Mouse (Mus musculus) ovary, postnatal 36 days (tissue): ENCODE measurements at regions not wholly inside any gene's neighbourhood (a gene's known extent, or its start where the extent isn't known, plus 50 kb on each side); places are given as distances from the start of the nearest gene placed in this dataset.
A peak's percentile ranks its signal among the peaks of the same experiment; 100 is the strongest.

Experiments
- DNase-seq: peaks from one replicate; pipeline ENCODE4 v3.0.0; 2022; ENCODE audit warnings: low spot score, mixed read lengths

GRCm38 (mm10) chr7:111337053-111337452 is 254.2 kb upstream of the Eif4g2 start:
- DNase-seq, result no peak

GRCm38 (mm10) chr7:111322901-111323300 is 240.1 kb upstream of the Eif4g2 start:
- no peak for DNase-seq

GRCm38 (mm10) chr7:111319917-111320316 is 237.1 kb upstream of the Eif4g2 start:
- DNase-seq, result no peak

GRCm38 (mm10) chr7:111316479-111316990 is 233.7 kb upstream of the Eif4g2 start:
- no peak for DNase-seq

GRCm38 (mm10) chr7:111313921-111314320 is 231.1 kb upstream of the Eif4g2 start:
- no peak for DNase-seq

GRCm38 (mm10) chr7:111305196-111305595 is 222.4 kb upstream of the Eif4g2 start:
- no peak for DNase-seq

- DNase-seq, result no peak
Measured at GRCm38 (mm10) chr7:111301791-111302488, 219.1 kb upstream of the Eif4g2 start.

GRCm38 (mm10) chr7:111297174-111297902 is 214.5 kb upstream of the Eif4g2 start:
- DNase-seq, result no peak

- DNase-seq, result no peak
Measured at GRCm38 (mm10) chr7:111283411-111283955, 200.7 kb upstream of the Eif4g2 start.

- no peak for DNase-seq
Measured at GRCm38 (mm10) chr7:111282314-111282713, 199.5 kb upstream of the Eif4g2 start.

GRCm38 (mm10) chr7:111277703-111278102 is 194.9 kb upstream of the Eif4g2 start:
- no peak for DNase-seq

- no peak for DNase-seq
Measured at GRCm38 (mm10) chr7:111273839-111274238, 191.0 kb upstream of the Eif4g2 start.

- DNase-seq, result no peak
Measured at GRCm38 (mm10) chr7:111270874-111271273, 188.0 kb upstream of the Eif4g2 start.

GRCm38 (mm10) chr7:111268197-111268596 is 185.4 kb upstream of the Eif4g2 start:
- DNase-seq, result no peak

- DNase-seq, result no peak
Measured at GRCm38 (mm10) chr7:111263302-111263701, 180.5 kb upstream of the Eif4g2 start.

- peak; percentile 6 for DNase-seq
Measured at GRCm38 (mm10) chr7:111259630-111260574, 177.1 kb upstream of the Eif4g2 start.

- DNase-seq, result no peak
Measured at GRCm38 (mm10) chr7:111257842-111258241, 175.0 kb upstream of the Eif4g2 start.

GRCm38 (mm10) chr7:111256199-111256598 is 173.4 kb upstream of the Eif4g2 start:
- no peak for DNase-seq

- DNase-seq, result peak; percentile 79
Measured at GRCm38 (mm10) chr7:111249606-111250005, 166.8 kb upstream of the Eif4g2 start.

GRCm38 (mm10) chr7:111245488-111245887 is 162.7 kb upstream of the Eif4g2 start:
- DNase-seq, result no peak

GRCm38 (mm10) chr7:111245067-111245466 is 162.2 kb upstream of the Eif4g2 start:
- no peak for DNase-seq

- no peak for DNase-seq
Measured at GRCm38 (mm10) chr7:111243831-111244230, 161.0 kb upstream of the Eif4g2 start.
